Mouse (Mus musculus) C2C12 (cell line): ENCODE measurements around the gene Fbxo21.

ENCODE experiments used
- CEBPB ChIP-seq: IDR thresholded peaks from one replicate; pipeline ENCODE4 v1.6.1; 2011; ENCODE audit warnings: low read depth, mild to moderate bottlenecking, control low read depth, moderate library complexity
- CTCF ChIP-seq: IDR thresholded peaks from one replicate; pipeline ENCODE4 v1.5.1; 2011; ENCODE audit not compliant: control insufficient read depth, insufficient read depth, insufficient read length
- FOSL1 ChIP-seq: IDR thresholded peaks from one replicate; pipeline ENCODE4 v1.8.0; 2011; ENCODE audit warnings: mild to moderate bottlenecking, low read length; ENCODE audit not compliant: poor library complexity, insufficient read depth, severe bottlenecking
- MAX ChIP-seq: IDR thresholded peaks from one replicate; pipeline ENCODE4 v1.6.1; 2011; ENCODE audit warnings: mild to moderate bottlenecking, control low read depth
- MYOG ChIP-seq: IDR thresholded peaks from one replicate; pipeline ENCODE4 v1.6.1; 2011; ENCODE audit not compliant: control insufficient read depth, insufficient read length; ENCODE audit errors: extremely low read depth

- TF ChIP-seq CTCF = no peak
- no peak for TF ChIP-seq CEBPB
- TF ChIP-seq MYOG = no peak
- no peak for TF ChIP-seq FOSL1
- no peak for TF ChIP-seq MAX
Measured at GRCm38 (mm10) chr5:117989773-117990172, 13.2 kb downstream of the Fbxo21 start.
